Mouse (Mus musculus) cerebellum, adult 2 months (tissue): ENCODE measurements around the gene Ppp6r3. TPM values are rescaled to one million over a fixed set of nuclear protein-coding genes. Genes with fewer than 3 reads are reported as not detected.

ENCODE experiments used
- DNase-seq, 2 experiments: peaks; one replicate each; pipeline ENCODE4 v3.0.0; 2021
- H3K27ac ChIP-seq: fragments of 200-500 bp; 2 replicates; pipeline ENCODE4 v1.5.1; 2012; ENCODE audit warnings: low read length, control low read depth, inconsistent platforms; ENCODE audit not compliant: insufficient read depth
- H3K27me3 ChIP-seq: fragments of 200-500 bp; 2 replicates; pipeline ENCODE4 v1.6.1; 2012; ENCODE audit warnings: inconsistent platforms, mild to moderate bottlenecking, low read length, moderate library complexity; ENCODE audit not compliant: control insufficient read depth, insufficient read depth
- H3K4me1 ChIP-seq: fragments of 200-500 bp; 2 replicates; pipeline ENCODE4 v1.6.1; 2011; ENCODE audit warnings: low read length; ENCODE audit not compliant: control insufficient read depth, insufficient read depth
- H3K4me3 ChIP-seq: fragments of 200-500 bp; replicated peaks from 2 replicates; pipeline ENCODE3; 2011; ENCODE audit warnings: mild to moderate bottlenecking, low read depth, low read length, control low read depth; ENCODE audit not compliant: insufficient read depth
- CTCF ChIP-seq: fragments of 200-500 bp; IDR thresholded peaks from 2 replicates; pipeline ENCODE4 v1.5.1; 2011; ENCODE audit warnings: low read depth, mild to moderate bottlenecking, control low read depth, low read length, moderate library complexity, borderline replicate concordance; ENCODE audit not compliant: insufficient read depth
- POLR2A ChIP-seq: fragments of 200-500 bp; IDR thresholded peaks from 2 replicates; pipeline ENCODE4 v1.6.1; 2011; ENCODE audit warnings: low read length, control low read depth, borderline replicate concordance; ENCODE audit not compliant: insufficient read depth
- WGBS: fragments of 180-500 bp; shearing (Covaris S2); methylation state at CpG from one replicate; pipeline ENCODE4 v1.1.7; 2018; 5-methylcytosine and 5-hydroxymethylcytosine counted together
- polyA plus RNA-seq: library from polyadenylated mRNA; depleted of rRNA; stranded (reverse); fragments of >200 nt; gene quantifications from 2 replicates; pipeline ENCODE4 v1.2.3, GENCODE M21; 2012

The Ppp6r3 gene
- polyA plus RNA-seq, 1 experiment: 95.8 TPM

- peaks cover 19% of the 10 kb centered on the region for H3K4me1 ChIP-seq
- H3K27ac ChIP-seq: no peak overlapping the region
- H3K4me3 ChIP-seq: no peak overlapping the region
- TF ChIP-seq POLR2A (no peak), CTCF (no peak)
- H3K27me3 ChIP-seq: no peaks in the 10 kb centered on the region
- 81% methylated on average over 1 of the region's 1 CpGs for WGBS
- no peak for DNase-seq
These were observed 26.3 kb downstream of the Ppp6r3 start for GRCm38 (mm10) chr19:3549263-3549662.

- no peak overlapping the region for H3K4me3 ChIP-seq
- no peak overlapping the region for H3K27ac ChIP-seq
- H3K27me3 ChIP-seq: no peaks in the 10 kb centered on the region
- peaks cover 18% of the 10 kb centered on the region for H3K4me1 ChIP-seq
- no peak for TF ChIP-seq POLR2A
- no peak for TF ChIP-seq CTCF
- WGBS: 98% methylated on average over 1 of the region's 1 CpGs
- DNase-seq: no peak
These were observed 27.2 kb downstream of the Ppp6r3 start for GRCm38 (mm10) chr19:3548311-3548710.

GRCm38 (mm10) chr19:3544995-3545394 lies 30.6 kb downstream of the Ppp6r3 start:
- WGBS: 45% methylated on average over 2 of the region's 2 CpGs

GRCm38 (mm10) chr19:3542591-3542990 lies 33.0 kb downstream of the Ppp6r3 start:
- 18% methylated on average over 4 of the region's 4 CpGs for WGBS
- peak in 1 of 2 experiments; percentile 51 for DNase-seq
- TF ChIP-seq POLR2A: no peak
- TF ChIP-seq CTCF: no peak

More at GRCm38 (mm10) chr19:3544995-3545394, 30.6 kb downstream of the Ppp6r3 start:
- Histone ChIP-seq H3K4me1 (peaks cover 17% of the 10 kb centered on the region), H3K27ac (no peak overlapping the region), H3K4me3 (no peak overlapping the region), H3K27me3 (no peaks in the 10 kb centered on the region)
- DNase-seq: peak; percentile 20 to 58
- TF ChIP-seq POLR2A: no peak
- TF ChIP-seq CTCF: no peak

GRCm38 (mm10) chr19:3540997-3541396 lies 34.6 kb downstream of the Ppp6r3 start:
- H3K4me1 ChIP-seq: peaks cover 12% of the 10 kb centered on the region
- H3K4me3 ChIP-seq: no peak overlapping the region
- no peaks in the 10 kb centered on the region for H3K27me3 ChIP-seq
- DNase-seq: no peak
- TF ChIP-seq CTCF: no peak
- no peak for TF ChIP-seq POLR2A
- H3K27ac ChIP-seq: no peak overlapping the region
- 96% methylated on average over 5 of the region's 5 CpGs for WGBS

More at GRCm38 (mm10) chr19:3542591-3542990, 33.0 kb downstream of the Ppp6r3 start:
- H3K4me3 ChIP-seq: no peak overlapping the region
- no peak overlapping the region for H3K27ac ChIP-seq
- H3K27me3 ChIP-seq: no peaks in the 10 kb centered on the region
- peaks cover 17% of the 10 kb centered on the region for H3K4me1 ChIP-seq

- TF ChIP-seq POLR2A (no peak), CTCF (no peak)
- Histone ChIP-seq H3K27me3 (no peaks in the 10 kb centered on the region), H3K4me1 (peaks cover 6% of the 10 kb centered on the region), H3K4me3 (no peak overlapping the region), H3K27ac (no peak overlapping the region)
- 87% methylated on average over 2 of the region's 2 CpGs for WGBS
- no peak for DNase-seq
These were observed 35.3 kb downstream of the Ppp6r3 start for GRCm38 (mm10) chr19:3540254-3540653.

- DNase-seq: no peak
- no peak for TF ChIP-seq POLR2A
- no peak for TF ChIP-seq CTCF
- H3K27me3 ChIP-seq: no peaks in the 10 kb centered on the region
- no peaks in the 10 kb centered on the region; the same call in none of the 2 replicates for H3K4me1 ChIP-seq
- 87% methylated on average over 5 of the region's 5 CpGs for WGBS
- H3K27ac ChIP-seq: no peak overlapping the region
- no peak overlapping the region for H3K4me3 ChIP-seq
These were observed 36.1 kb downstream of the Ppp6r3 start for GRCm38 (mm10) chr19:3539456-3539855.

GRCm38 (mm10) chr19:3537658-3538057 lies 37.9 kb downstream of the Ppp6r3 start:
- TF ChIP-seq CTCF: no peak
- TF ChIP-seq POLR2A: no peak
- H3K27ac ChIP-seq: no peak overlapping the region
- H3K27me3 ChIP-seq: no peaks in the 10 kb centered on the region
- WGBS: 98% methylated on average over 6 of the region's 6 CpGs
- no peak overlapping the region for H3K4me3 ChIP-seq
- DNase-seq: no peak
- no peaks in the 10 kb centered on the region; the same call in none of the 2 replicates for H3K4me1 ChIP-seq
